Mouse (Mus musculus) urinary bladder, adult 18-20 months (tissue): ENCODE data around the gene Nt5c3.

Experiments
- DNase-seq, 2 experiments: peaks; one replicate each; pipeline ENCODE4 v3.0.0; 2022; ENCODE audit warnings: low spot score in 2 of 2, mixed read lengths in 2 of 2

Gene Nt5c3

GRCm38 (mm10) chr6:56835532-56835931 lies 88.2 kb downstream of the Nt5c3 start:
- DNase-seq: no peak

DNA sequence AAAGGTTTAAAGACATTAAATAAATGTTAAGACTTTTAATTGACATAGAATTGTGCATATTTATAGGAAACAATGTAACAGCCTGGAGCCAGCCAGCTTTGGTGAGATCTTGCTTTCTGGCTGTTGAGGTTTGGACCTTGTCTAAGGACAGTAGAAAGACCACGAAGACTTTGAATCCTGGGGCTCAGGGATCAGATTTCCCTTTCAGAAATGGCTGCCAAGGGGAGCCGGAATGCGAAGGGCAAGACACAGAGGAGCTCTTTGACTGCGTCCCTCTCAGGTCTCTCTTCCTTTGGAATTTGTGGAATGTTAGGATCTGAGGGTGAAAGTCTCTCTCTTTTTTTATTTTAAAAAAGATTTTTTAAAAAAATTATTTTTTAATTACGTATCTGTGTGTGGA lies 89.0 kb downstream of the Nt5c3 start:
- DNase-seq: no peak

DNA sequence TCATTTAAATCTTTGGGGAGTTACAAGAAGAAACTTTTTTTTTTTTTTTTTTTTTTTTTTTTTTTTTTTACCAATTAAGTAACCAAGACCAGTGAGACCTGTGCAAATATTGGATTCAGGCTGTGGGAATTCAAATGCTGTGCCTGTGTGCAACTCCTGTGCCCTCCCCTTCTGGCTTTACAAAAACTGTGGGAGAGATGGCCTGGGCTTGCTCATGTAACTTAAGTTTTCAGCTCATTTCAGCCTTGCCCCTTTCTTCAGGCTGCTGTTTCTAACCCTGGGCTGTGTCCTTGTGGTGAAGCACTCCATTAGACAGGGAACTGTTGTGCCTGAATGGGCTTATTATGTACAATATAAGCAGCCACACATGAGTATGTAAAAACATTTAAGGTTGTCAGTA lies 90.9 kb downstream of the Nt5c3 start:
- no peak for DNase-seq

- peak in 1 of 2 experiments; percentile 37 for DNase-seq
These were observed 91.3 kb downstream of the Nt5c3 start for GRCm38 (mm10) chr6:56832407-56832796.
